Mouse (Mus musculus) myocyte (in vitro differentiated cells): ENCODE results near the gene Isl1. TPM values are rescaled to one million over a fixed set of nuclear protein-coding genes. Genes with fewer than 3 reads are reported as not detected.

Experiments
- H3K27me3 ChIP-seq: one replicate; pipeline ENCODE4 v1.6.1; 2011; ENCODE audit not compliant: control insufficient read depth, insufficient read depth, insufficient read length
- H3K36me3 ChIP-seq: one replicate; pipeline ENCODE4 v1.6.1; 2011; ENCODE audit not compliant: control insufficient read depth, insufficient read depth
- H3K4me2 ChIP-seq: one replicate; pipeline ENCODE4 v1.6.1; 2011; ENCODE audit warnings: low read depth, control low read depth
- H3K4me3 ChIP-seq: one replicate; pipeline ENCODE4 v1.5.1; 2011; ENCODE audit warnings: mild to moderate bottlenecking, control low read depth, moderate library complexity
- H3K79me2 ChIP-seq: one replicate; pipeline ENCODE4 v1.6.1; 2011; ENCODE audit not compliant: control insufficient read depth, insufficient read depth
- H3ac ChIP-seq: one replicate; pipeline ENCODE4 v1.6.1; 2011; ENCODE audit not compliant: control insufficient read depth, insufficient read length
- CEBPB ChIP-seq: IDR thresholded peaks from 2 replicates; pipeline ENCODE4 v1.6.1; 2011; ENCODE audit warnings: mild to moderate bottlenecking, moderate library complexity; ENCODE audit not compliant: poor library complexity, insufficient read depth, severe bottlenecking
- E2F4 ChIP-seq: IDR thresholded peaks from one replicate; pipeline ENCODE4 v1.6.1; 2011; ENCODE audit warnings: mild to moderate bottlenecking, control low read depth, moderate library complexity; ENCODE audit not compliant: insufficient read depth
- MAX ChIP-seq: IDR thresholded peaks from one replicate; pipeline ENCODE4 v1.6.1; 2011; ENCODE audit warnings: low read depth, mild to moderate bottlenecking, control low read depth
- MYOD1 ChIP-seq, 3 experiments: IDR thresholded peaks; one replicate each; pipeline ENCODE4 v1.6.1; 2011; ENCODE audit warnings: control low read depth in 2 of 3, low read depth in 2 of 3, mild to moderate bottlenecking in 2 of 3, moderate library complexity in 1 of 3; ENCODE audit not compliant: insufficient read length in 2 of 3, control insufficient read depth in 1 of 3
- MYOG ChIP-seq, 3 experiments: IDR thresholded peaks; one replicate each; pipeline ENCODE4 v1.6.1; 2011; ENCODE audit warnings: control low read depth in 2 of 3, low read depth in 2 of 3, mild to moderate bottlenecking in 2 of 3; ENCODE audit not compliant: insufficient read length in 2 of 3, control insufficient read depth in 1 of 3, insufficient read depth in 1 of 3
- POLR2A ChIP-seq: IDR thresholded peaks from one replicate; pipeline ENCODE4 v1.6.1; 2011; ENCODE audit warnings: low read depth, mild to moderate bottlenecking, control low read depth, moderate library complexity; ENCODE audit not compliant: insufficient read length
- POLR2AphosphoS2 ChIP-seq: IDR thresholded peaks from one replicate; pipeline ENCODE4 v1.6.1; 2011; ENCODE audit warnings: low read depth, control low read depth; ENCODE audit not compliant: insufficient read length
- REST ChIP-seq: IDR thresholded peaks from one replicate; pipeline ENCODE4 v1.6.1; 2011; ENCODE audit warnings: mild to moderate bottlenecking, control low read depth, moderate library complexity; ENCODE audit not compliant: insufficient read depth, insufficient read length
- SRF ChIP-seq: IDR thresholded peaks from one replicate; pipeline ENCODE4 v1.6.1; 2011; ENCODE audit warnings: low read depth; ENCODE audit not compliant: control insufficient read depth, insufficient read length
- TCF12 ChIP-seq: IDR thresholded peaks from one replicate; pipeline ENCODE4 v1.6.1; 2011; ENCODE audit warnings: mild to moderate bottlenecking, control low read depth; ENCODE audit not compliant: poor library complexity, insufficient read depth, severe bottlenecking
- TCF3 ChIP-seq: IDR thresholded peaks from one replicate; pipeline ENCODE4 v1.6.1; 2011; ENCODE audit warnings: low read depth, control low read depth; ENCODE audit not compliant: insufficient read length
- USF1 ChIP-seq: IDR thresholded peaks from one replicate; pipeline ENCODE4 v1.6.1; 2011; ENCODE audit warnings: low read depth, mild to moderate bottlenecking, control low read depth, moderate library complexity
- polyA plus RNA-seq: library from polyadenylated mRNA; unstranded; fragments of >200 nt; fragmentation: generic; extraction: Trizol; gene quantifications from one replicate; pipeline ENCODE4 v1.2.1, GENCODE M21; 2012; ENCODE audit warnings: missing spikeins

Isl1 gene
- polyA plus RNA-seq, 1 experiment, result 3.0 TPM

- TF ChIP-seq TCF3 (no peak), MYOD1 (IDR thresholded peaks at IDR 0.05; ENCODE audit: control insufficient read depth in 1 of 3, insufficient read length in 2 of 3, low read depth in 2 of 3) (no peak), REST (no peak), SRF (no peak), POLR2A (no peak), USF1 (no peak), CEBPB (no peak), MYOG (IDR thresholded peaks at IDR 0.05; ENCODE audit: control insufficient read depth in 1 of 3, insufficient read depth in 1 of 3, insufficient read length in 2 of 3, low read depth in 2 of 3) (no peak), E2F4 (no peak), POLR2AphosphoS2 (no peak), TCF12 (no peak), MAX (no peak)
- H3K4me3 ChIP-seq, result no peak overlapping the region
- no peaks in the 10 kb centered on the region for H3K36me3 ChIP-seq
- no peaks in the 10 kb centered on the region for H3K27me3 ChIP-seq
- no peaks in the 10 kb centered on the region for H3K79me2 ChIP-seq
- H3ac ChIP-seq, result no peak overlapping the region
- no peak overlapping the region for H3K4me2 ChIP-seq
These were observed 14.1 kb downstream of the Isl1 start for GRCm38 (mm10) chr13:116295401-116295800.

- H3K79me2 ChIP-seq, result no peaks in the 10 kb centered on the region
- H3K4me2 ChIP-seq, result no peak overlapping the region
- TF ChIP-seq CEBPB (no peak), POLR2A (no peak), USF1 (no peak), E2F4 (no peak), SRF (no peak), MYOG (IDR thresholded peaks at IDR 0.05; ENCODE audit: control insufficient read depth in 1 of 3, insufficient read depth in 1 of 3, insufficient read length in 2 of 3, low read depth in 2 of 3) (no peak), TCF3 (no peak)
- H3ac ChIP-seq, result no peak overlapping the region
- H3K27me3 ChIP-seq, result no peaks in the 10 kb centered on the region
- H3K4me3 ChIP-seq, result no peak overlapping the region
- no peaks in the 10 kb centered on the region for H3K36me3 ChIP-seq
These were observed 14.8 kb downstream of the Isl1 start for GRCm38 (mm10) chr13:116294734-116295133.

GRCm38 (mm10) chr13:116294151-116294461 is 15.4 kb downstream of the Isl1 start:
- no peak overlapping the region for H3K4me2 ChIP-seq
- no peak overlapping the region for H3ac ChIP-seq
- H3K4me3 ChIP-seq, result no peak overlapping the region
- H3K36me3 ChIP-seq, result no peaks in the 10 kb centered on the region
- TF ChIP-seq POLR2AphosphoS2 (no peak), MYOD1 (IDR thresholded peaks at IDR 0.05; ENCODE audit: control insufficient read depth in 1 of 3, insufficient read length in 2 of 3, low read depth in 2 of 3) (no peak)
- no peaks in the 10 kb centered on the region for H3K27me3 ChIP-seq
- no peaks in the 10 kb centered on the region for H3K79me2 ChIP-seq

- TF ChIP-seq E2F4, result no peak
- TF ChIP-seq CEBPB, result no peak
- no peak for TF ChIP-seq MYOG (IDR thresholded peaks at IDR 0.05; ENCODE audit: control insufficient read depth in 1 of 3, insufficient read depth in 1 of 3, insufficient read length in 2 of 3, low read depth in 2 of 3)
- no peak for TF ChIP-seq SRF
- no peak for TF ChIP-seq MAX
- no peak for TF ChIP-seq USF1
- no peak for TF ChIP-seq TCF12
- TF ChIP-seq TCF3, result no peak
- Histone ChIP-seq H3K79me2 (no peaks in the 10 kb centered on the region), H3ac (no peak overlapping the region), H3K27me3 (no peaks in the 10 kb centered on the region), H3K4me2 (no peak overlapping the region), H3K4me3 (no peak overlapping the region), H3K36me3 (no peaks in the 10 kb centered on the region)
These were observed 16.0 kb downstream of the Isl1 start for GRCm38 (mm10) chr13:116293301-116294150.

GRCm38 (mm10) chr13:116289655-116290054 is 19.8 kb downstream of the Isl1 start:
- no peaks in the 10 kb centered on the region for H3K27me3 ChIP-seq
- H3K4me3 ChIP-seq, result no peak overlapping the region
- no peak overlapping the region for H3ac ChIP-seq
- no peaks in the 10 kb centered on the region for H3K36me3 ChIP-seq
- TF ChIP-seq MYOG (IDR thresholded peaks at IDR 0.05; ENCODE audit: control insufficient read depth in 1 of 3, insufficient read depth in 1 of 3, insufficient read length in 2 of 3, low read depth in 2 of 3) (no peak), MYOD1 (IDR thresholded peaks at IDR 0.05; ENCODE audit: control insufficient read depth in 1 of 3, insufficient read length in 2 of 3, low read depth in 2 of 3) (no peak), SRF (no peak), TCF12 (no peak), POLR2A (no peak), MAX (no peak), REST (no peak), POLR2AphosphoS2 (no peak), E2F4 (no peak), TCF3 (no peak), USF1 (no peak), CEBPB (no peak)
- no peak overlapping the region for H3K4me2 ChIP-seq
- no peaks in the 10 kb centered on the region for H3K79me2 ChIP-seq
